Comparison of ENCODE assay signal across 17 mouse cellular contexts in the genomic region with DNA sequence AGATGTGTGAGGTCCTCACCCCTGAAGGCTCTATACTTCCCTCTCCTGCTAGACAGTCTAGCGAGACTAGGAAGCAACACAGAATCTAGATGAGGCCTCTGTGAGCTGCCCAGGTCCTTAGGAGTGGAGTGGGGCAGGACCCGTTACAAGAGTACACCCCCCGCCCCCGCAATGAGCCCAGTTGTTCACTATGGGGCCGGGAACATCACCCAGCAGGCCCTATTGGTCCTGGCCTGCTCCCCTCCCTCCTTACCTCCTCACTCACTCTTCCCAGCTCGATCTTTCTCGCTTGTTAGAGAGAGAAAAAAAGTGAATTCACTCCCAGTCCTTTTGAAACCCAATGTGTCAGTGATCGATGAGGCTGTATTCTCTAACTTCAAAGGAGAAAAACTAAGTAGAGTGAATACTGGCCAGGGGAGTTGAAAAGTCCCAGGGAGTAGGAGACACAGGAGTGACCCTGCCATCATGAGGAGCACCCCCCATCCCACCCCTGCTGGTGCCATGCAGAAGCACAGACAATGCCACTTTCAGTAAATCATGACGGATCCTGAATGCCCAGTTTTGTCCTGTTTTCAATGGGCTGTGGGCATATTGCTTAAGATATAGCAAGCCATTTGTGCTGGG.
DNase-seq lines count a peak whose midpoint lies in the region; ATAC-seq lines count a peak whose summit lies in the region.
"Had no signal": no experiment of that assay in that cellular context is flagged by ENCODE, and none has a peak within 500 bp of the region (broad histone marks: within the 10 kb centered on the region; RNA-seq: fewer than 3 reads in every experiment).

No protein-coding gene starts in this region.

- peaks cover 32% of the 10 kb centered on the region for H3K4me1 ChIP-seq in hindbrain, embryonic 10.5 days (replicated peaks)
- H3K4me1 ChIP-seq in midbrain, embryonic 11.5 days (ENCODE audit: control insufficient read depth, insufficient read depth, low read length): peaks cover 9% of the 10 kb centered on the region
- peaks cover 21% of the 10 kb centered on the region for H3K4me1 ChIP-seq in neural tube, embryonic 13.5 days (replicated peaks)
- no peaks in the 10 kb centered on the region for H3K4me1 ChIP-seq in liver, embryonic 11.5 days (replicated peaks; ENCODE audit: control insufficient read depth, insufficient read depth, low read length)

- H3K27ac ChIP-seq in hindbrain, embryonic 10.5 days: peak overlapping the region; percentile 57
- H3K27ac ChIP-seq in midbrain, embryonic 11.5 days (ENCODE audit: low read depth, low read length): no peak overlapping the region
- H3K27ac ChIP-seq in neural tube, embryonic 13.5 days (replicated peaks): peak overlapping the region; percentile 70
- no peak overlapping the region for H3K27ac ChIP-seq in liver, embryonic 11.5 days (ENCODE audit: low read depth, low read length)
- H3K27ac ChIP-seq: gastrocnemius, adult 2 months; stomach, postnatal 0 days had no signal

- H3K27me3 ChIP-seq in hindbrain, embryonic 10.5 days (ENCODE audit: insufficient read depth, poor library complexity, severe bottlenecking): no peaks in the 10 kb centered on the region
- no peaks in the 10 kb centered on the region for H3K27me3 ChIP-seq in midbrain, embryonic 11.5 days (ENCODE audit: control insufficient read depth, insufficient read depth, low read length)
- H3K27me3 ChIP-seq in neural tube, embryonic 13.5 days: no peaks in the 10 kb centered on the region
- H3K27me3 ChIP-seq in liver, embryonic 11.5 days (replicated peaks; ENCODE audit: control insufficient read depth, insufficient read depth, low read length): no peaks in the 10 kb centered on the region

- H3K4me2 ChIP-seq in midbrain, embryonic 11.5 days: no peak overlapping the region
- H3K4me2 ChIP-seq in neural tube, embryonic 13.5 days: no peak overlapping the region
- no peak overlapping the region for H3K4me2 ChIP-seq in liver, embryonic 11.5 days

- peak; percentile 69 for DNase-seq in embryo, embryonic 10 days (ENCODE audit: low spot score)
- DNase-seq in embryo, embryonic 10.5 days (ENCODE audit: low spot score): no peak
- peak; percentile 69 for DNase-seq in hindbrain, embryonic 10.5 days (ENCODE audit: low spot score)
- peak; percentile 85 for DNase-seq in midbrain, embryonic 11.5 days (ENCODE audit: low spot score, missing footprints)
- no peak for DNase-seq in liver, embryonic 11.5 days (ENCODE audit: low spot score)
- no peak for DNase-seq in retina, postnatal 1 day
- no peak for DNase-seq in layer of hippocampus, postnatal 14 days (ENCODE audit: low spot score in 2 of 2)
- DNase-seq: cerebellum, adult 11-12 months; gastrocnemius, adult 2 months; kidney, postnatal 25 days; layer of hippocampus, postnatal 36 days; lung, postnatal 36 days; spleen, adult 18-20 months; thymus, postnatal 36 days had no signal

- ATAC-seq in midbrain, embryonic 11.5 days (ENCODE audit: low FRiP score): peak; percentile 77
- peak; percentile 94 for ATAC-seq in neural tube, embryonic 13.5 days (ENCODE audit: low read depth)
- ATAC-seq in liver, embryonic 11.5 days (replicated peaks; ENCODE audit: low FRiP score): no peak
- ATAC-seq: inflammation-experienced regulatory T-cells, adult 6 months had no signal

- H3K4me3 ChIP-seq in hindbrain, embryonic 10.5 days: no peak overlapping the region
- H3K4me3 ChIP-seq in midbrain, embryonic 11.5 days (ENCODE audit: low read depth, low read length): no peak overlapping the region
- no peak overlapping the region for H3K4me3 ChIP-seq in neural tube, embryonic 13.5 days
- H3K4me3 ChIP-seq in liver, embryonic 11.5 days (ENCODE audit: low read depth, low read length): no peak overlapping the region
- H3K4me3 ChIP-seq: gastrocnemius, adult 2 months had no signal

- peaks cover 9% of the 10 kb centered on the region; the same call in 1 of the 2 replicates for H3K36me3 ChIP-seq in hindbrain, embryonic 10.5 days
- no peaks in the 10 kb centered on the region for H3K36me3 ChIP-seq in midbrain, embryonic 11.5 days (ENCODE audit: control insufficient read depth, insufficient read depth, low read length)
- H3K36me3 ChIP-seq in neural tube, embryonic 13.5 days: no peaks in the 10 kb centered on the region
- H3K36me3 ChIP-seq in liver, embryonic 11.5 days (ENCODE audit: control insufficient read depth, insufficient read depth, low read length): no peaks in the 10 kb centered on the region

- no peaks in the 10 kb centered on the region for H3K9me3 ChIP-seq in hindbrain, embryonic 10.5 days
- no peaks in the 10 kb centered on the region for H3K9me3 ChIP-seq in midbrain, embryonic 11.5 days (ENCODE audit: control insufficient read depth, low read length)
- no peaks in the 10 kb centered on the region for H3K9me3 ChIP-seq in neural tube, embryonic 13.5 days
- H3K9me3 ChIP-seq in liver, embryonic 11.5 days (ENCODE audit: control insufficient read depth, low read length): no peaks in the 10 kb centered on the region

- H3K9ac ChIP-seq in midbrain, embryonic 11.5 days (ENCODE audit: low read length): no peak overlapping the region
- no peak overlapping the region for H3K9ac ChIP-seq in neural tube, embryonic 13.5 days
- no peak overlapping the region for H3K9ac ChIP-seq in liver, embryonic 11.5 days (ENCODE audit: low read depth, low read length)

- 29% methylated on average over 9 of the region's 9 CpGs for WGBS in hindbrain, embryonic 10.5 days
- 42% methylated on average over 9 of the region's 9 CpGs for WGBS in midbrain, embryonic 11.5 days
- 10% methylated on average over 9 of the region's 9 CpGs for WGBS in neural tube, embryonic 13.5 days
- 68% methylated on average over 9 of the region's 9 CpGs for WGBS in liver, embryonic 11.5 days

Comparison
In these comparisons a context has a peak if more than half of its experiments do, and no peak if none do; other contexts are left out.
1. DNase-seq: peak in embryo, embryonic 10 days (single experiment), hindbrain, embryonic 10.5 days (single experiment) and midbrain, embryonic 11.5 days (single experiment); none in embryo, embryonic 10.5 days (single experiment), liver, embryonic 11.5 days (single experiment), retina, postnatal 1 day (single experiment) and layer of hippocampus, postnatal 14 days (0 of 2).
2. H3K27ac ChIP-seq: peak in hindbrain, embryonic 10.5 days (single experiment) and neural tube, embryonic 13.5 days (single experiment); none in midbrain, embryonic 11.5 days (single experiment) and liver, embryonic 11.5 days (single experiment).